Mouse (Mus musculus) lung, adult 2 months (tissue): ENCODE measurements around the gene Klhl29.

Experiments
- CTCF ChIP-seq: fragments of 200-500 bp; IDR thresholded peaks from 2 replicates; pipeline ENCODE4 v1.5.1; 2011; ENCODE audit warnings: mild to moderate bottlenecking, low read length, control low read depth; ENCODE audit not compliant: insufficient read depth
- POLR2A ChIP-seq: fragments of 200-500 bp; IDR thresholded peaks from 2 replicates; pipeline ENCODE4 v1.6.1; 2011; ENCODE audit warnings: low read depth, mild to moderate bottlenecking, control low read depth, low read length, borderline replicate concordance; ENCODE audit errors: extremely low read depth

- TF ChIP-seq CTCF (no peak), POLR2A (no peak)
Observed at GRCm38 (mm10) chr12:5122972-5123371, 252.5 kb downstream of the Klhl29 start.
